Mouse (Mus musculus): ENCODE measurements at regions not wholly inside any gene's neighbourhood (a gene's known extent, or its start where the extent isn't known, plus 50 kb on each side); places are given as distances from the start of the nearest gene placed in this dataset.

DNA sequence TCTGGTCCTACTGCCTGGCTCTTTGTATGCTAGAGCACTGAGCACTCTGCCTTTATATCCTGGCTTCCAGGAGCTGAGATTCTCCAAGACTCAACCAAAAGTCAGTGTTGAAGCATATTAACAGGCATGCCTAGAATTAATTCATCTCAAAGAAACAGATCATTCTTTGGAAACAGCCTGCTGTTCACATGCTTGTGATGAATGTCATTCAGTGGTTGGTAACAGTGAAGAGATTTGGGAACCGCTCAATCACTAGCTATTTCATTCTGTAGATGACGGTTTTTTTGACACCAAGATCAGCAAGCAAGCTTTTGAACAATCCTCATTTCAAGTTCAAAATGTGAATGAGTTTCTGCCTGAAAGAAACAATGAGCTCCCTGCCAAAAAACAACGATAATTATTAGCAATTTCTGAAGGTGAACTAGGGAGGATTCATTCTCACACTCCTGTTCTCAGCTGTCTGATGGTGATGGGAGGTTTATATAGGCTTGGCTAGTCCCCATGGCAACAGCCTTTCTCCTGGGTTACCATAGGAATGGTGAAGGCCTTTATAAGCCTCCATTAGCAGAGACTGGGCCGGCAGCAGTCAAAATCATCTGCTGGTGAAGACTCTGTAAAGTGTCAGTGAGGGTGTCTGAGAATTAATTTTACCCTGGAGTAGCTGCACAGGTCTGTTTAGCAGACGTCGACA, 272.6 kb upstream of the Nr4a3 start:
- no peak for DNase-seq

DNA sequence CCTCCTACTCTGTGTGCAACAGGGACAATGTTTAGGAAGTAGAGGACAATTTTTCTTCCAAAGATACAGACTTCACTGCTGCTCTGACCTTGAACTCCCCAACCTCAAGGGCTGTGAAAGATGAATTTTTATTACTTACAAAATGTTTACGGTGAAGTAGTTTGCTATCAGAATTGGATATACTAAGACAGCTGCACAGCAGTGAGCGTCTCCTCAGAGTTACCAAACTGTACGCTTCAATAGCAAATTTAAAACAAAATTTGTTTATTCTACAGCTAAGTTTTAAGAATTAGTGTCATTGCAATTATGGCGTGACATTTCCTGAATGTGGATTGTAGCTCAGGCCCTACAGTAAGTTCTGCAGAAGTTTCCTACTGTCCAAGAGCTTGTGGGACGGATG, 270.3 kb upstream of the Nr4a3 start:
- no peak for DNase-seq

DNA sequence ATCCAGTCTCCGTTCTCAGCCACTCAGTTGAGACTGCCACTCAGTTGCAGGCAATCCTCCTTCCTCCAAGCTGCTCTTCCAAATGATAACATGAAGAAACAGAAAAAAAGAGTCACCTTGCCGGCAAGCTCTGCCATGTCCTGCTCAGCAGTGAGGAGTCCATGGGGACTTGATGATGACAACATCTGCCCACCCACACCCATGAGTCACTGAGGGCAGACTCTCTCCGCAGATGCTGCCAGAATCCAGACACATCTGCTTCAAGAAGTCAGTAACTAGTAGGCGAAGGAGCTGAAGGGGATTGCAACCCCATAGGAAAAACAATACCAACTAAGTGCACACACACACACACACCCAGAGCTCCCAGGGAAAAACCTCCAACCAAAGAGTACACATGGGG, 263.9 kb upstream of the Nr4a3 start:
- DNase-seq, result no peak

DNA sequence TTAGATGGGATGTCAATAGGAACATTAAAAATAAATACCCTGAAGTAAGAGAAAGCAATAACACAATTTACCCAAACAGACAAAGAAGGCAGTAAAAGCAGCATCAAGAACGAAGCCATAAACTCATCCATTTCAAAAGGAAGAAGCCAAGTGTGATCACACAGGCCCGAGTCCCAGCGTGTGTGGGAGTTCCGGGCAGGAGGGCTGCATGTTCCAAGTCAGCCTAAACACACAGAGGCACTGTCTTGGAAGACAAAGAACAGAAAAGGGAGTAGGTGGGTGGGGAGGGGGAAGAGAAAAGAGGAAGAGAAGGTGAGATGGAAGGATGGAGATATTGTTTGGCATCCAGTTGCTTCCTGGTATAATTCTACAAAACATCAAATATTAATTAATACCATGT, 248.0 kb upstream of the Nr4a3 start:
- no peak for DNase-seq

DNA sequence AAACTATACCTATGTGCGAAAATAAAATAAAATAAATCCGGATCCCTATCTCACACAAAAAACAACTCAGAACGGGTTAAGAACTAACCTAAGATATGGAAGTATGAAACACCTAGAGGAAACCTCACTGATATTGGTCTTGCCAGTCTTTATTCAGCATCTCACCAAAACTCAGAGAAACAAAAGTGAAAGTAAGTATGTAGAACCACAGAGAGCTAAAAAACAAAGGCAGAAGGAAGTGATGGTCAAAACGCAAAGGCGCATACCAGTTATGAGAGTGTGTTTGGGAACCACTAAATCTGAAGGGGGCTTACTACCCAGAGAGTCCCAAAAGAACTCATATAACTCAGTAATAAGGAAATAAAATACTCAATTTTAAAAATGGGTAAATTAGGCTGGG, 245.8 kb upstream of the Nr4a3 start:
- no peak for DNase-seq

DNA sequence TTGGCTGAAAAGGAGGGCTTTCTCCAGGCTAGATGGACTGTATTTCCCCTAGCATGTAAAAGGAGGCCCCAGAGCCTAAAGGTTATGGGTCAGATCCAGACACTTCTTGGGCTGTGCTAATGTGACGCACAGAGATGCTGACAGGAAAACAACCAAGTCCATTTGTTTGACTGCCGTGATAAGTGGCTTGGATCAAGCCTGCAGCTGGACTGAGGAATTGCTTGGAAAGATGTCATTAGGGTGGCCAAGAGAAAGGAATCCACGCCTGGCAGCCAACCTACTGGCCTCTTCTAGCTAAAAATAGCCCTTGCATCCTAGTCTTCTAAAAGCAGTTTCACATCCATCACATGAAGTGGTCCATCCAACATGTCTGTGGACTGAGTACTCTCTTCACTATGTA, 241.8 kb upstream of the Nr4a3 start:
- no peak for DNase-seq

DNA sequence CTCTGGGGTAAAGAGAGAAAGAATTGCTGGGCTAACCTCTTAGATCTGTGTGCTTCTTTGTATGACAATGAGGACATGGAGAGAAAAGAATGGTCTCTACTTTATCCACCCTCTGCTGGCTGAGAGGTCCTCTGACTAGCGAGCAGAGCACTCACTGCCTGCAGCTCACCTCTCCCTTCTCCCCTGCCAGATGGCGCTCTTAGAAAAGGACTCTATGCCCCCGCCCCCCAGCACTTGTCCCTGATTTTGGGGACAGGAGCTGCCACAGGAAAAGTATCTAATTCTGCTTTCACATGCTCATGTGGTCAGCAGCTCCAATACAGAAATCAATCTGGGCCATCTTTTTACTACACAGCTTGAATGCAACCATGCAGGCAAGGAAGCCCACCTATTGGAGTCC, 237.1 kb upstream of the Nr4a3 start:
- no peak for DNase-seq

DNA sequence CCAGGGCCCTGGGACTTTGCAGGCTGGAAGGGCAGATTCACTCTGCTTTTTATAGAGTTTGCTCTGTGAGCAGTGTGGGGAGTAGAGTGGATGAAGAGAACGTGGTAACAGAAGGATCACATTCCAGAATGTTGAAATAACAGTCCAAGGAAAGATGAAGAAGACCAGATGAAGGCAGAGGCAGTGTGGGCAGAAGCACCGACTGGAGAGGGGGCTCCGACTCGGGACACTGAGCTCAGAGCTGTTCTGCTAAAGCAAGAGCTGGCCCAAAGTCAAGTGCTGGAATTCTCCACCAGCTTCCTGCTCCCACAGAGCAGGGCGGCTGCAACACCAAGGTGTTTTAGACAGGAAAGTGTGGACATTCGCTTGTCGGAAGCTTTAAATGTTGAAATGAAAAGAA, 230.9 kb upstream of the Nr4a3 start:
- no peak for DNase-seq

DNA sequence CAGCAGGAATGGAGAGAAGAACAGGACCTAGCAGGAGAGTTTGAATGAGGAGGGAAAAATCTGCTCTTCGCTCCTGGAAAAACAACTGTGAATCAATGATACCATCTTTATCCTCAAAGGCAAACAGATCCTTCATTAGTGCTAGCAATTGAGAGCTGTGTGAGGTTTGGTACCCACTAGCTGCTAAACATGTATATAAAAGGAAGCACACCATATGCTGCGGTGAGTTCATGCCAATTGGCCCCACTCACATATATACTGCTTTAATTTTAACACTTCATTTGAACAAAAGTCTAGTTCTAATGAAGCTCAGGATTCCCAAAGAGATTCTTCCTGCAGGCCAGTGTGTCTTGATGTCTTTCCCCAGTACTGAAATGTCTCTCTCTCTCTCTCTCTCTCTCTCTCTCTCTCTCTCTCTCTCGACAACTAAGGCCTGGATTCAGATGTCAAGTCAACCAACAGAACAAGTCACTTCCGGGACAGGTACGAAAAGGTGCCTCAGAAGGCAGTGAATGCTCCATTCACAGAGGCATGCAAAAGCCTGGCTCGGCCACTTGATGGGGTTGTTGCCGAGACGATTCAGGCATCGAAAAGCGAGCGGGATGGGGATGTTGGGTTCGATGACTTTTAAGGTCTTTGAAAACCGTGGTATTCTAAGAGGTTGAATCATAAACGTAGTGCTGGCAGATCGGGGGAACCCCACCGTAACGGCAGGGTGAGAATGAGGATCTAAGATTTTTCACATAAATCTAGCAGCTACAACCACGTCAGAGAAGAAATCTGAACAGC, 226.4 kb upstream of the Nr4a3 start:
- no peak for DNase-seq

DNA sequence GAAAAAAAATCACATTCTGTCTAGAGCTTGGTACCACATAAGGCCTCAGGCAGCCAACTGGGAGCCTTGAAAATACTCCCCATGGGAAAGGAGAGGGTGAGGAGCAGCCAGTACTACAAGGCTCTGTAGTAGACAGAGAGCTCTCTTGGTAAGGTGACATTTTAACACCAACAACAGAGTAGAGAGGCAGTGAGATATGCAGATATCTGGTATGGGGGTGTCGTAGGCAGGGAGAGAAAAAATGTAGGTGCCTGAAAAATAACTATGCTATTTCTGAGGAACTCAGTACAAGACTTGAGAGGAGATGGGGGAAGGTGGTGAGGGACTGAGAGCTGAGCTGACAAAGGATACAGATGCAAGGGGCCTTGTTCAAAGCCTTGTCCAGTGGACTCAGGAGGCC, 224.4 kb upstream of the Nr4a3 start:
- DNase-seq, result no peak

DNA sequence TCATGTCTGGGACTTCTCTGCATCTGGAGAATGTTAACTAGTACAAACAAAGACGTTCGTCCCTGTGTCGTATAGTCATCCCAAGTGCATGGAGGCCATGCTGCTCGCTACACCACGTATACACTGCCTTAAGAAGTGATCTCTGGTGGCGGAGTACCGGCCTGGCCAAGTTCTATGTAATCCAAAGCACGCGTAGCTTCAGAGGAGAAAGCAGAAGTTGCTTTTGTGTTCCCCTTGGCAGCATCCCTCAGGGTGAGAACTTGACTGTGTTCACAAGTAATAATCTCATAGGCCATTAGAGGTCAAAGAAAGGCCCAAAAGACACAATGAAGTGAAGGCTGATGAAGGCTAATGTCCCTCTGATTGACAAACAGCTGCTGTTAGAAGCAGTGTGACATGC, 221.7 kb upstream of the Nr4a3 start:
- DNase-seq, result no peak

DNA sequence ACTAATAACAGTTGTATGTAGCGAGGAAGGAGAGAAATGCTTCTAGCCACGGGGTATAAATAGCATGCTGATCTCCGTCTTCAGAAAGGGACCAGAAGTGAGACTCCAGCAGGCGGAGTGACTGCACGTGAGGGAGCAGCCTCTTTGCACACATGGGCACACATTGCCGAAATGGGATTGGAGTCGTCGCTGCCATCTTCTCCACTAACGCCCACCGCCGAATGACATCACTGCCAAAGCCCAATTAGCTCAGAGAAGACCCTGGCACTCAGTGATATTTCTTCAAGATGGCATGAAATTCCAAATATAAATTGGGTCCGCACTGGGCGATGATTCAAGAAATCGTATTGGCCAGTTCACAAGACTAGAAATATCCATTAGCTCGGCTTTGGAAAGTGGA, 220.9 kb upstream of the Nr4a3 start:
- no peak for DNase-seq

DNA sequence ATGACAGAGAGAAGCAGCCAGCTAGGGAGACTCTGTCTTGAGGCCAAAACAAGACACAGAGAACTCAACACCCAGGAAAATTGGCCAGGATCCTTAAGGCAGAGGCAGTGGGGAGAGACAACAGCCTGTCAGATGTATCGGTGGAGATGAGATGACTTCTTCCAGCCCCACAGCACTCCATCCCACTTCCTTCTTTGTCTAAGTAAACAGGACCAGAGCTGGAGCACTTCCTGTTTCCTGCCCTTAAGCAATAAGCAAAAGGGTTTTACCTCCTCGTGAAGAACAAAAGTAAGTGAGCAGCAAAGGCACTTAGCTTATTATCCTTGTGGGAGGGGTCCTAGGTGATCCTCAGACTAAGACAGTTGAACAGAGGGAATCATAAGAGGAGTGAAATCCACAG, 212.0 kb upstream of the Nr4a3 start:
- no peak for DNase-seq

DNA sequence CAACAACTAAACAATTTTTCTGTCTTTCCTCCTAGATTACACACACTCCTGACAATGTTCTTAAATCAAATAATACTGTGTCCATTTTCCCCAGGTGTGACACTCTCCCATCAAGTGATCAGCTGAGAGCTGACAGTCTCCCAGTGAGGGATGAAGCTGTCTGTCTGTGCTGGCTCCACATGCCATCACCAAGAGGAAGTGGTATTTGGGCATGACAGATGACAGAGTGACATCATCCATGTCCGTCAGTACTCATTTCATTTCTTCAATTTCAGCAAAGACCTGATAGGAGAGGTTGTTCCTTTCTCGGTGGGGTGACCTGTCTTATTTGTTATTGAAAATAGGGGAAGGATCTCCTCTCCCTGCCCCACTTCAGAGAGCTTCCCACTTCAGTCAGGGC, 206.5 kb upstream of the Nr4a3 start:
- peak in 1 of 2 experiments; percentile 8 for DNase-seq

DNA sequence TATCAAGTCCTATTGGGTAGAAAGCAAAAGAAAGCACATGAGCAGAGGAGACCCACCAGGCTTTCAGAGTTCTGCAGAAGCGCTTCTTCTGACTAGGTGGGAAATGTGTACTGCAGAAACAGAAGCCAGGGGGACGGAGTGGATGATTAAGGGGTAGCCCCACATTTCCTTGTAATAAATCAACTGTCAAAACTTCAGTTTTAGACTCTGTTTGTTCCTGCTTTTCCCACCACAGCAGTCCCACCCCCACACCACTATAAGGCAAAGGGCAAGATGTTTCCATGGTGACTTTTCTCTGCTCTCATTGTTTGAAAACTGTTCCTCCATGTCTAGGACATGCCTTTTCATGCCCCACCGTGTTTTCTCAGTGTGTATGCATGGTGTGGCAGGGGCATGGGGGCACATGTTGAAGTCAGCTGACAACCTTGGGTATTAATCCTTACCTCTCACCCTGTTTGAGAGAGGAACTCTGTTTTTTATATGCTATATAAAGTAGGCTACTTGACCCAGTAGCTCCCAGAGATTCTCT, 202.8 kb upstream of the Nr4a3 start:
- peak in 1 of 2 experiments; percentile 4 for DNase-seq

DNA sequence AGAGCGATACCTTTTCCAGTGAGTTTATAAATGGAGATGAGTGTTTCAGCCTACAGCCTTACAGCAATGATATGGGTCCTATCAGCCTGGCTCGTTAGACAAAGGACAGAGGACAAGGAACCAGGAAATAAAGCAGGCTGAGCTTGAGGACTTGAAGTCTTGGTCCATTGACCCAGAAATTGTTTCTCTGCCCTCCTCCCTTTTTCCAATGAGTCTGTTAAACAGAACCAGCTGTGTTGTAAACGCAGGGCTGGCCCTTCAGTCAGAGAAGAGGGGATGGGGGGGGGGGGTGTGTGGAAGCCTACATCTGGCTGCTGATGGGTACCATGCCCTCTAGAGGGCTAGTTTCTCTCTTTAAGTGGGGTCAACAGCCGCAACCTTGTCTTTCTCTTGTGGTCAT, 199.7 kb upstream of the Nr4a3 start:
- DNase-seq, result no peak

DNA sequence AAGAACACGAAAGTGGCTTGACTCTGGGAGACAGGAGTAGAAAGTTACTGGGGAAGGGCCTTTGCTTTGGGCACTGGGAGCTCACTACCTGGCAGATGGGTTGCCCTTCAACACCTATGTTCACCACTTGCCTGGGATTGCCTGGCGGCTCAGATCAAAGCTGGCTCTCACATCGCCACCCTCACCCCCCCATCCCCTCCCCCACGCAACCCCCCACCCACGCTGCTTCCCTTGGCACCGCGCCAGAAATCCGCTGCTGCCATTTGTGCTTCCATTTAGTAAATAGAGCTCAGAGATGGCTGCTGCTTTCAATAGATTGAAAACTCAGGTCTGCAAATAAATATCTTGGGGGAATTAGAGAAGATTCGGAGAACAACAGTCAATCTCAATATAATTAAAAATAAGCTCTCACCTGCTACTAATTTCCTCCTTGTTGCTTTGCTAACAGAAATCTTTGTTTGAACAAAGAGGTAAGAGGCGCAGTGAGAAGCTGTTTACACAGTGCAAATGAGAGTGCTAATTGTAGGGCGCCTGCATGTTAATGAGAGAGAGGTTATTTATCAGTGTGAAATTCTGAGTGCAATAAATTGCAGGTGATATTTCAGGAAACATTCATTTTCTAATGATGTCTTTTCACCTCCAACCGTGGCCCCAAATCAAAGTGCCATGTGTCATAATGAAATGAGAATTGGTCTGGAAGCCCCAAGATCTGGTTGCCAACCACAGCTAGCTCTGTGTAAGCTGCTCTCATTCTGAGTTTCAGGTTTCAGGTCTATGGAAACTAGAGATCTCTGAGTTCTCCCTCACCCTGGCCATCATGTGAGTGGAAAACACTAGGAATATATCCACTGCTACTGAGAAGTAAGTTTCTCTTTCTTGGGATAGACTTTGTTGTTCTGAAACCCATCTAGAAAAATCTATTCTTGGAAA, 198.3 kb upstream of the Nr4a3 start:
- DNase-seq, result no peak

DNA sequence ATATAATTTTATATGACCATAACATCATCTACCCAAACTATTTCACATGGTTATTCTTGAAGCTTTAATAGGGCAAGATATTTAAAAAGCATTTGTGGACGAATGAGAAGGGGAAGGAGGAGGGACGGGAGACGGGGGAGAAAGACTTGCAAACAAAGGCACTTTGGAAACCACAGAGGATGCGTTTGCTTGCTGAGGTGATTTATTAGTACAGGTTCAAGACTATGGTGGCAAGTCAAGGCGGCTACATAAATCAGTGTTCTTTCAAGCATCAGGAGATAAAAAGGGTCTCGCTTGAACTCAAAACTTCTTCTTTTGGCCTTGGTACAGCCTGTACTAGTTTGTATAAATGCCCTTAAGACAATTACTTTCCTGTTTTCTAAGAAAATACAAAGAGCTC, 183.8 kb upstream of the Nr4a3 start:
- no peak for DNase-seq

DNA sequence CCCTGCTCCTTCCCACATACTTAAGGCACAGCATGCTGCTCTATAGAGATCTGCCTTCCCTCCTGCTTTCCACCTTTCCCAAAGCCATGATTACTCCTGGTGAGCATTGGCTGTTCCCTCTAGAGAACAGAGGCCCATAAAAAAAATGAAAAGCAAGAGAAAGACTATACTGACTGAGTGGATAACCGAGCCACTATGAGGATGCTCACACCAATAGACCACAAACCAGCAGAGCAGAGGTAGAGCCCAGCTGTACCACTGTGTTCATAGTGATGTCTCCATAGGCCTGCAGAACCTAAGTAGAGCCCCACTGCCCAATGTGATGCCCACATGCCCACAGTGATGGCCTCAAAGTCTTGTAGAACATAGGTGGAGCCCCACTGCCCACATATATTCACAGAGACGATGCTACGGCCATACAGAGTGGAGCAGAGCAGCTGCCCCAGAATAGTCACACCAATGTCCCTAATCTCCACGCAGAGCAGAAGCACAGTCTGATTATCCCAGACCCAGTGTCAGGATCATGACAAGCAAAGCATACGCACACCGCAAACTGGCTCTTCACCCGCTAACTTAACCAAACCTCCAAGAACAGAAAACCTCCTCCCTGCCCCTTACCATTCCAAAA, 174.8 kb upstream of the Nr4a3 start:
- no peak for DNase-seq

DNA sequence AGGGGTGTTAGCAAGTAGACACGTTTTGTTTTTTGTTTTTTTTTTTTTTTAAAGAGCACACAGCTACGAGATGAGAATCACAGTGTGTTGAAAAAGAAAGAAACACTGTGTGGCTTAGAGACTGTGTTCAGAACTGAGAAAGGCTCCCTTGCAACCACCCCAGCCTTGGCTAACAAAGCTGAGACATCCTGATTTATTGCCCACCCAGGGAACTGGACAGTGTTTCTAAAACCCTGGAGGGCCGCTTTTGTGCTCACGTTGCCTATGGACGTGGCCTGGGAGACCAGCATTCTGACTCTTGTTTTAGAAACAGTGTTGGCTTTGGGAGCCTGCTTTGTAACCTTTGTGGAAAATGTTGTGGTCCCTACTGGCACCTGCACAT, 174.3 kb upstream of the Nr4a3 start:
- no peak for DNase-seq

DNA sequence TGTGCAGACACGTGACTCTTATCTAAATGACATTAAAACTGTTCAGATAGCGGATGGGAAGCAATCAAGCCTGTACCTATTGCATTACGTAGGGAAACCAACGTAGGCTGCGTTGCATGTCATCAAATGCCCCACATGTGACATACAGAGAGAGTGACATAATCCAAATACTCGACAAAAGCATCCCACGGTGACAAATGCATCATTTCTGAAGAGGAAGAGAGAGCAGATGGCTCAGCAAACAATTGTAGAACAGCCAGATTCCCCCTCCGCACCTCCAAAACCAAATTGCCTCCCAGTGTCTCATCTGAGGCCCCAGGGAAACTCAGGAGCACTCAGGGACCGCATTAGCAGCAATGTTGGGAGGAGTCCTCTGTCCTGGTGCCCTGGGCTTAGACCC, 163.4 kb upstream of the Nr4a3 start:
- DNase-seq, result no peak

DNA sequence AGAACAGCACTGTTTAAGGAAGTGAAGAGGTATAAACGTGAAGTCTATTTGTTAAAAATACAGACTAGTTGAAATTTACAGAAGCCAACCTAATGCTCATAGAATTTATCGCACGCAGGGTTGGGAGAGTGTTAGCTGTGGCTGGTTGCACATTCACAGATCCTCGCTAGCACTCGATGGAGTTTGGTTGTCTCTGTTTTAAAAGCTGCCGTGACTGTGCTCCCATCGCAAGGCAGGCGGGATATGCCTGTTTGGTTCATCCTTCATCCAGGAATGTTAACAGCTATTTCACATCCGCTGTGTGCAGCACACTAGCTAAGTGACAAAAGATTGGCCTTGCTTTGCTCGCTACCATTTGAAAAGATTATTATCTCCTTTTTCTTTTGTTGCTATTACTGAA, 162.9 kb upstream of the Nr4a3 start:
- DNase-seq, result no peak

DNA sequence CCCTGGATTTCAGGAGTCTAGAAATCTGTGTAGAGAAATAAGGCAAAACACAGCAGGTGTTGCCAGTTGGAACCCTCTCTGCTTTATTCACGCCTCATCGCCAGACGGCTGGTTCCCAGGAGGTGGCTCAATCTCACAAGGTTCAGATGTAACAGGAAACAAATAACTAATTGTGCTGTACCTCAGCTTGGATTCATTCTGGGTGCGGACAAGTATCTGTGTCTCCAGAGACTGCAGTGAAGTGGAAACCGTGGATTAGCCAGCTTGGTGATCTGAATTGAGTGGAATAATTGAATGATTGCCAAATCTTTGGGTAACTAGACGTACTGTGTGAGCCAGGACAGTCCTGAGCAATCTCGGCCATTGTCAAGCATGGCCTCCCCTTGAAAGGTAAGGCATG, 145.4 kb upstream of the Nr4a3 start:
- no peak for DNase-seq

Measured in lung, adult 18-20 months (tissue).